Mouse (Mus musculus) CD8-positive naive resting alpha-beta T cell, adult 57 days (primary cell): Measurements from ENCODE around the gene Cyp2b19. TPM values are rescaled to one million over a fixed set of nuclear protein-coding genes. Genes with fewer than 3 reads are reported as not detected.

Source experiments
- total RNA-seq: library from RNA; stranded (reverse); gene quantifications from one replicate; pipeline ENCODE4 v1.2.4, GENCODE M21; 2023

Gene Cyp2b19
- total RNA-seq, result not detected

DNA sequence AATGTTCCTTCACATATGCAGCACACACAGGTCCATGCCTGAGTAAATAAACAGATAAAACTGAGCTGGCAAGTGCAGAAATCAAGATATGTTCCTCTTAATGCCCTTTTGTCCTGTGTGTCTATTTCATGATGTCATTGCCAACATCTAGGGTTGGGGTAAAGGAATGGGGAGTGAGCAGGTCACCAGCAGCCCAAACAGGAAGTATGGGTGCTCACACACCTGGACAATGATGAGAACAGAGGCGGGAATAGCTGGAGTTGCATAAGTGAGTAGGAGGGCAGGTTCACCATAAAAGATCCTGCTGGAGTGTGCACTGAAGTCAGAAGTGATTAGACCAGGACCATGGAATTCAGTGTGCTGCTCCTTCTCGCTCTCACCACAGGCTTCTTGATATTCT is at the start of gene Cyp2b19:
TSS of gene Cyp2b19 (plus strand) at position 301 of the 400 bp plus-strand sequence.

GRCm38 (mm10) chr7:26808592-26808991 is 51.6 kb downstream of the Cyp2b19 start, which contains the start of gene Cyp2g1:
Gene Cyp2g1 (plus strand): TSS chr7:26808892.

Other genes starting within 250 kb of the Cyp2b19 start
- not detected for gene Nlrp9a, start 222.1 kb upstream of the Cyp2b19 start, total RNA-seq
- not detected for gene Vmn1r185, start 138.7 kb upstream of the Cyp2b19 start, total RNA-seq
- not detected for gene Cyp2b23, start 70.7 kb upstream of the Cyp2b19 start, total RNA-seq
- gene Cyp2g1, start 51.8 kb downstream of the Cyp2b19 start, total RNA-seq, result not detected
- gene Cyp2a5, start 78.2 kb downstream of the Cyp2b19 start, total RNA-seq, result not detected
- not detected for gene Cyp2a22, start 182.2 kb downstream of the Cyp2b19 start, total RNA-seq